Mouse (Mus musculus) bone marrow macrophage, adult 2 months (primary cell): ENCODE data around the gene Slc1a1. TPM values are rescaled to one million over a fixed set of nuclear protein-coding genes. Genes with fewer than 3 reads are reported as not detected.

Source experiments
- H3K27ac ChIP-seq: 2 replicates; pipeline ENCODE4 v1.5.1; 2012; ENCODE audit warnings: low read depth, low read length; ENCODE audit not compliant: insufficient read depth
- H3K4me1 ChIP-seq: 2 replicates; pipeline ENCODE4 v1.6.1; 2012; ENCODE audit warnings: low read length; ENCODE audit not compliant: control insufficient read depth, insufficient read depth
- H3K4me3 ChIP-seq: 2 replicates; pipeline ENCODE4 v1.5.1; 2012; ENCODE audit warnings: mild to moderate bottlenecking, low read length, moderate library complexity; ENCODE audit not compliant: insufficient read depth
- CTCF ChIP-seq: IDR thresholded peaks from 2 replicates; pipeline ENCODE4 v1.5.1; 2012; ENCODE audit warnings: low read depth, mild to moderate bottlenecking, low read length, moderate library complexity
- POLR2A ChIP-seq: IDR thresholded peaks from 2 replicates; pipeline ENCODE4 v1.6.1; 2012; ENCODE audit warnings: mild to moderate bottlenecking, low read depth, low read length, borderline replicate concordance
- polyA plus RNA-seq: library from polyadenylated mRNA; stranded (reverse); fragments of >200 nt; gene quantifications from 2 replicates; pipeline ENCODE4 v1.2.4, GENCODE M21; 2012; ENCODE audit not compliant: missing spikeins, insufficient read depth, insufficient read length

Slc1a1 gene
- polyA plus RNA-seq, 1 experiment: not detected

GRCm38 (mm10) chr19:28818286-28818685, 16.6 kb upstream of the Slc1a1 start:
- no peak for TF ChIP-seq CTCF
- no peak for TF ChIP-seq POLR2A
- Histone ChIP-seq H3K27ac (no peak overlapping the region), H3K4me1 (no peaks in the 10 kb centered on the region), H3K4me3 (no peak overlapping the region)

- Histone ChIP-seq H3K4me1 (no peaks in the 10 kb centered on the region), H3K4me3 (no peak overlapping the region), H3K27ac (no peak overlapping the region)
- TF ChIP-seq CTCF (no peak), POLR2A (no peak)
These were observed 7.0 kb upstream of the Slc1a1 start for GRCm38 (mm10) chr19:28827697-28828328.

- Histone ChIP-seq H3K27ac (no peak overlapping the region), H3K4me3 (no peak overlapping the region), H3K4me1 (no peaks in the 10 kb centered on the region)
- TF ChIP-seq POLR2A (no peak), CTCF (no peak)
These were observed 3.5 kb upstream of the Slc1a1 start for GRCm38 (mm10) chr19:28831324-28831723.

- TF ChIP-seq POLR2A (no peak), CTCF (no peak)
- no peaks in the 10 kb centered on the region for H3K4me1 ChIP-seq
- H3K27ac ChIP-seq: no peak overlapping the region
- H3K4me3 ChIP-seq: no peak overlapping the region
These were observed 2.2 kb upstream of the Slc1a1 start for GRCm38 (mm10) chr19:28832605-28833004.

- TF ChIP-seq CTCF (no peak), POLR2A (no peak)
- H3K4me1 ChIP-seq: no peaks in the 10 kb centered on the region
- peak overlapping the region; percentile 36; the same call in 1 of the 2 replicates for H3K4me3 ChIP-seq
- H3K27ac ChIP-seq: no peak overlapping the region
These were observed 461 bp upstream of the Slc1a1 start for GRCm38 (mm10) chr19:28834388-28834787.

- H3K4me1 ChIP-seq: no peaks in the 10 kb centered on the region
- H3K4me3 ChIP-seq: peak overlapping the region; percentile 36; the same call in 1 of the 2 replicates
- TF ChIP-seq CTCF (no peak), POLR2A (no peak)
- H3K27ac ChIP-seq: no peak overlapping the region
These were observed 633 bp downstream of the Slc1a1 start for GRCm38 (mm10) chr19:28835500-28835864.

GRCm38 (mm10) chr19:28836116-28836515, 1.3 kb downstream of the Slc1a1 start:
- H3K4me3 ChIP-seq: no peak overlapping the region
- no peak overlapping the region for H3K27ac ChIP-seq
- TF ChIP-seq POLR2A (no peak), CTCF (no peak)
- no peaks in the 10 kb centered on the region for H3K4me1 ChIP-seq

GRCm38 (mm10) chr19:28836651-28837410, 2.0 kb downstream of the Slc1a1 start:
- Histone ChIP-seq H3K27ac (no peak overlapping the region), H3K4me1 (no peaks in the 10 kb centered on the region), H3K4me3 (no peak overlapping the region)
- TF ChIP-seq CTCF: no peak
- no peak for TF ChIP-seq POLR2A

GRCm38 (mm10) chr19:28838796-28839195, 3.9 kb downstream of the Slc1a1 start:
- Histone ChIP-seq H3K4me1 (no peaks in the 10 kb centered on the region), H3K27ac (no peak overlapping the region), H3K4me3 (no peak overlapping the region)
- TF ChIP-seq CTCF: no peak

GRCm38 (mm10) chr19:28844946-28845710, 10.3 kb downstream of the Slc1a1 start:
- no peak overlapping the region for H3K4me3 ChIP-seq
- no peaks in the 10 kb centered on the region for H3K4me1 ChIP-seq
- no peak for TF ChIP-seq CTCF
- no peak for TF ChIP-seq POLR2A
- H3K27ac ChIP-seq: no peak overlapping the region
